Comparison of ENCODE assay signal across 8 mouse cellular contexts in genomic region chr12:76547409-76548081, GRCm38 (mm10). TPM values are rescaled to one million over a fixed set of nuclear protein-coding genes. Genes with fewer than 3 reads are reported as not detected.
DNase-seq lines count a peak whose midpoint lies in the region; ATAC-seq and TF ChIP-seq lines count a peak whose summit lies in the region.

No protein-coding gene starts in this region.

- no peak overlapping the region for H3K4me3 ChIP-seq in heart, postnatal 0 days (ENCODE audit: low read depth, low read length)
- no peak overlapping the region for H3K4me3 ChIP-seq in liver, embryonic 13.5 days (replicated peaks)

- no peak for ATAC-seq in heart, postnatal 0 days (ENCODE audit: insufficient read depth, low read depth)
- peak; percentile 23 for ATAC-seq in liver, embryonic 13.5 days (ENCODE audit: low read depth)
- ATAC-seq in CD4-positive, CD25-positive, alpha-beta regulatory T cell, adult 4 months, result no peak

- 51% methylated on average over 13 of the region's 13 CpGs for WGBS in heart, postnatal 0 days
- 45% methylated on average over 13 of the region's 13 CpGs for WGBS in liver, embryonic 13.5 days (ENCODE audit: insufficient replicate concordance)

- no peaks in the 10 kb centered on the region for H3K9me3 ChIP-seq in heart, postnatal 0 days (replicated peaks; ENCODE audit: control insufficient read depth, low read length)
- H3K9me3 ChIP-seq in liver, embryonic 13.5 days (replicated peaks), result no peaks in the 10 kb centered on the region

- peak overlapping the region; percentile 26; the same call in 1 of the 2 replicates for H3K9ac ChIP-seq in heart, postnatal 0 days (replicated peaks; ENCODE audit: low read depth, low read length)
- H3K9ac ChIP-seq in liver, embryonic 13.5 days, result no peak overlapping the region

- peak overlapping the region; percentile 66 for H3K4me2 ChIP-seq in heart, postnatal 0 days (ENCODE audit: low read depth, low read length)
- H3K4me2 ChIP-seq in liver, embryonic 13.5 days, result peak overlapping the region; percentile 39; the same call in 1 of the 2 replicates

- peaks cover 48% of the 10 kb centered on the region for H3K4me1 ChIP-seq in heart, postnatal 0 days (ENCODE audit: control insufficient read depth, insufficient read depth)
- H3K4me1 ChIP-seq in liver, embryonic 13.5 days (replicated peaks), result peaks cover 52% of the 10 kb centered on the region

- peak overlapping the region; percentile 58; the same call in 1 of the 2 replicates for H3K27ac ChIP-seq in heart, postnatal 0 days (ENCODE audit: low read depth)
- peak overlapping the region; percentile 34; the same call in 1 of the 2 replicates for H3K27ac ChIP-seq in liver, embryonic 13.5 days

- H3K36me3 ChIP-seq in heart, postnatal 0 days (replicated peaks; ENCODE audit: control insufficient read depth, insufficient read depth, low read length), result no peaks in the 10 kb centered on the region
- no peaks in the 10 kb centered on the region for H3K36me3 ChIP-seq in liver, embryonic 13.5 days

- DNase-seq in urinary bladder, postnatal 14 days (ENCODE audit: low spot score), result peak; percentile 83
- no peak for DNase-seq in urinary bladder, postnatal 25 days (ENCODE audit: low spot score)
- no peak for DNase-seq in heart, postnatal 0 days (ENCODE audit: low spot score)
- DNase-seq in liver, embryonic 13.5 days, result no peak
- peak; percentile 42 for DNase-seq in retina, postnatal 7 days (ENCODE audit: low read depth, low spot score)
- DNase-seq in frontal cortex, postnatal 36 days (ENCODE audit: low spot score in 2 of 2), result no peak
- DNase-seq in right cerebral cortex, adult 2 months (ENCODE audit: low spot score in 2 of 2), result no peak

- H3K27me3 ChIP-seq in heart, postnatal 0 days (ENCODE audit: control insufficient read depth, insufficient read depth, low read length), result no peaks in the 10 kb centered on the region
- peaks cover 30% of the 10 kb centered on the region for H3K27me3 ChIP-seq in liver, embryonic 13.5 days

- no peak for TF ChIP-seq EP300 in heart, postnatal 0 days (IDR thresholded peaks at IDR 0.05; ENCODE audit: low read depth)

- TF ChIP-seq CTCF in heart, postnatal 0 days (IDR thresholded peaks at IDR 0.05; ENCODE audit: low read depth), result no peak

RNA-seq across cellular contexts. Expression of gene Plekhg3, which starts 16.9 kb away (rescaled TPM):
- 17.7 and 21.7 TPM in 2 replicates for total RNA-seq in heart, postnatal 0 days (2014; rRNA removed; ENCODE audit: low replicate concordance)
- 3.7 TPM in 2 replicates for polyA plus RNA-seq in heart, postnatal 0 days (2015; fragmentation: Nextera tagmentation; extraction: Ambion mirVana)
- 1.7 and 1.9 TPM in 2 replicates for polyA plus RNA-seq in liver, embryonic 13.5 days (2015; fragmentation: Nextera tagmentation; extraction: Ambion mirVana)
- polyA plus RNA-seq in CD4-positive, CD25-positive, alpha-beta regulatory T cell, adult 4 months (2017; shearing (Covaris generic)), result 1 to 10 TPM in 1 of 2 experiments, under 1 TPM in 1; 0.91 to 2.2 TPM

Comparison
In these comparisons a context has a peak if more than half of its experiments do, and no peak if none do; other contexts are left out.
1. DNase-seq: peak in urinary bladder, postnatal 14 days (single experiment) and retina, postnatal 7 days (single experiment); none in urinary bladder, postnatal 25 days (single experiment), heart, postnatal 0 days (single experiment), liver, embryonic 13.5 days (single experiment), frontal cortex, postnatal 36 days (0 of 2) and right cerebral cortex, adult 2 months (0 of 2).